Mouse (Mus musculus) adrenal gland, postnatal 0 days (tissue): ENCODE measurements around the gene Zfp973. TPM values are rescaled to one million over a fixed set of nuclear protein-coding genes. Genes with fewer than 3 reads are reported as not detected.

ENCODE experiments used
- polyA plus RNA-seq: library from polyadenylated mRNA; unstranded; fragments of >200 nt; fragmentation: Nextera tagmentation; extraction: Ambion mirVana; gene quantifications from 2 replicates; pipeline ENCODE4 v1.2.1, GENCODE M21; 2015

Zfp973 gene
- polyA plus RNA-seq = 8.8 and 15.6 TPM in 2 replicates

GRCm38 (mm10) chr2:176670222-176670621 lies at the start of gene Zfp973:
Gene Zfp973 (plus strand): TSS chr2:176670522.

GRCm38 (mm10) chr2:176636244-176636643 lies 34.1 kb upstream of the Zfp973 start, which contains the start of gene Gm14308:
Gene Gm14308 (minus strand): TSS chr2:176636344.

GRCm38 (mm10) chr2:176708051-176708450 lies 37.7 kb downstream of the Zfp973 start, which contains the start of gene Gm14305:
Gene Gm14305 (plus strand): TSS chr2:176708328.

Other genes starting within 250 kb of the Zfp973 start
- 27.0 and 53.8 TPM in 2 replicates for gene Gm14435, start 246.9 kb upstream of the Zfp973 start, polyA plus RNA-seq
- gene Gm14434, start 183.7 kb upstream of the Zfp973 start, polyA plus RNA-seq = 27.1 and 61.2 TPM in 2 replicates
- not detected in 2 replicates for gene Zfp967, start 149.5 kb upstream of the Zfp973 start, polyA plus RNA-seq
- gene Gm14308, start 34.2 kb upstream of the Zfp973 start, polyA plus RNA-seq = 8.7 and 22.8 TPM in 2 replicates
- 40.4 and 68.3 TPM in 2 replicates for gene Gm14305, start 37.8 kb downstream of the Zfp973 start, polyA plus RNA-seq
- gene Gm14295, start 128.1 kb downstream of the Zfp973 start, polyA plus RNA-seq = 21.2 and 59.8 TPM in 2 replicates
- not detected in 2 replicates for gene Gm14408, start 160.6 kb downstream of the Zfp973 start, polyA plus RNA-seq